Mouse (Mus musculus) erythroid progenitor cell, adult 5-6 weeks (primary cell): Measurements from ENCODE around the gene Tor2a. TPM values are rescaled to one million over a fixed set of nuclear protein-coding genes. Genes with fewer than 3 reads are reported as not detected.

ENCODE experiments used
- ATAC-seq: replicated peaks from 2 replicates; pipeline ENCODE4 v1.8.0; 2016; ENCODE audit warnings: moderate number of reproducible peaks, mild to moderate bottlenecking, moderate TSS enrichment, inconsistent platforms; ENCODE audit not compliant: poor library complexity, low FRiP score, severe bottlenecking
- total RNA-seq, 2 experiments: library from RNA; stranded (forward) in 1 of 2; stranded (reverse) in 1 of 2; fragments of 150-400 nt in 1 of 2; fragments of 186-747, 209-891 nt in 1 of 2; gene quantifications; 2 replicates each; pipeline versions ENCODE4 v1.2.3 to v1.2.4; 2015 to 2017; ENCODE audit warnings: low replicate concordance in 2 of 2

Tor2a gene
- total RNA-seq, 2 experiments from 2014 or later = 0.91 to 4.2 TPM

- no peak for ATAC-seq
Measured at GRCm38 (mm10) chr2:32791297-32791696, 34.3 kb downstream of the Tor2a start.

- ATAC-seq = no peak
Measured at GRCm38 (mm10) chr2:32795748-32796418, 38.8 kb downstream of the Tor2a start.

- no peak for ATAC-seq
Measured at GRCm38 (mm10) chr2:32798251-32798962, 41.4 kb downstream of the Tor2a start.

GRCm38 (mm10) chr2:32808816-32809566 lies 52.0 kb downstream of the Tor2a start:
- ATAC-seq = no peak

Other genes with a start within 250 kb of the Tor2a start
- gene Fam102a, start 221.9 kb upstream of the Tor2a start, total RNA-seq (2015; ENCODE audit: low replicate concordance) = 3.6 and 12.6 TPM in 2 replicates
- gene Fam102a, start 221.9 kb upstream of the Tor2a start, total RNA-seq (2017; ENCODE audit: low replicate concordance) = 0.77 and 3.0 TPM in 2 replicates
- gene Dpm2, start 186.4 kb upstream of the Tor2a start, total RNA-seq (2015; ENCODE audit: low replicate concordance) = 33.9 and 45.3 TPM in 2 replicates
- 11.8 and 21.1 TPM in 2 replicates for gene Dpm2, start 186.4 kb upstream of the Tor2a start, total RNA-seq (2017; ENCODE audit: low replicate concordance)
- gene Pip5kl1, start 182.4 kb upstream of the Tor2a start, total RNA-seq (2015; ENCODE audit: low replicate concordance) = not detected in 2 replicates
- gene Pip5kl1, start 182.4 kb upstream of the Tor2a start, total RNA-seq (2017; ENCODE audit: low replicate concordance) = not detected in 2 replicates
- gene 9430097D07Rik, start 181.6 kb upstream of the Tor2a start, total RNA-seq (2015; ENCODE audit: low replicate concordance) = not detected in 2 replicates
- 0.90 TPM in 1 of 2 replicates, not detected in the other for gene 9430097D07Rik, start 181.6 kb upstream of the Tor2a start, total RNA-seq (2017; ENCODE audit: low replicate concordance)
- 2.9 and 3.8 TPM in 2 replicates for gene St6galnac4, start 170.1 kb upstream of the Tor2a start, total RNA-seq (2015; ENCODE audit: low replicate concordance)
- 2.3 and 2.4 TPM in 2 replicates for gene St6galnac4, start 170.1 kb upstream of the Tor2a start, total RNA-seq (2017; ENCODE audit: low replicate concordance)
- gene St6galnac6, start 157.5 kb upstream of the Tor2a start, total RNA-seq (2015; ENCODE audit: low replicate concordance) = not detected in 2 replicates
- gene St6galnac6, start 157.5 kb upstream of the Tor2a start, total RNA-seq (2017; ENCODE audit: low replicate concordance) = 0.64 and 3.9 TPM in 2 replicates
- 0.84 TPM in 1 of 2 replicates, not detected in the other for gene Ak1, start 135.5 kb upstream of the Tor2a start, total RNA-seq (2015; ENCODE audit: low replicate concordance)
- not detected in 2 replicates for gene Ak1, start 135.5 kb upstream of the Tor2a start, total RNA-seq (2017; ENCODE audit: low replicate concordance)
- 5.4 and 15.5 TPM in 2 replicates for gene Eng, start 110.6 kb upstream of the Tor2a start, total RNA-seq (2015; ENCODE audit: low replicate concordance)
- 0.64 and 1.4 TPM in 2 replicates for gene Eng, start 110.6 kb upstream of the Tor2a start, total RNA-seq (2017; ENCODE audit: low replicate concordance)
- gene Fpgs, start 53.1 kb upstream of the Tor2a start, total RNA-seq (2015; ENCODE audit: low replicate concordance) = not detected in 2 replicates
- 1.5 and 3.7 TPM in 2 replicates for gene Fpgs, start 53.1 kb upstream of the Tor2a start, total RNA-seq (2017; ENCODE audit: low replicate concordance)
- gene Cdk9, start 44.2 kb upstream of the Tor2a start, total RNA-seq (2015; ENCODE audit: low replicate concordance) = 17.2 and 33.9 TPM in 2 replicates
- gene Cdk9, start 44.2 kb upstream of the Tor2a start, total RNA-seq (2017; ENCODE audit: low replicate concordance) = 26.2 and 29.3 TPM in 2 replicates
- gene Sh2d3c, start 36.2 kb upstream of the Tor2a start, total RNA-seq (2015; ENCODE audit: low replicate concordance) = 8.6 and 10.5 TPM in 2 replicates
- gene Sh2d3c, start 36.2 kb upstream of the Tor2a start, total RNA-seq (2017; ENCODE audit: low replicate concordance) = 1.5 and 3.3 TPM in 2 replicates
- gene 6330409D20Rik, start 16.2 kb upstream of the Tor2a start, total RNA-seq (2015; ENCODE audit: low replicate concordance) = not detected in 2 replicates
- not detected in 2 replicates for gene 6330409D20Rik, start 16.2 kb upstream of the Tor2a start, total RNA-seq (2017; ENCODE audit: low replicate concordance)
- gene Ttc16, start 18.4 kb downstream of the Tor2a start, total RNA-seq (2015; ENCODE audit: low replicate concordance) = 1.3 TPM in 1 of 2 replicates, not detected in the other
- not detected in 2 replicates for gene Ttc16, start 18.4 kb downstream of the Tor2a start, total RNA-seq (2017; ENCODE audit: low replicate concordance)
- gene Ptrh1, start 18.6 kb downstream of the Tor2a start, total RNA-seq (2015; ENCODE audit: low replicate concordance) = 2.2 TPM in 1 of 2 replicates, not detected in the other
- 11.3 TPM in 1 of 2 replicates, not detected in the other for gene Ptrh1, start 18.6 kb downstream of the Tor2a start, total RNA-seq (2017; ENCODE audit: low replicate concordance)
- not detected in 2 replicates for gene Cfap157, start 27.2 kb downstream of the Tor2a start, total RNA-seq (2015; ENCODE audit: low replicate concordance)
- not detected in 2 replicates for gene Cfap157, start 27.2 kb downstream of the Tor2a start, total RNA-seq (2017; ENCODE audit: low replicate concordance)
- gene Stxbp1, start 90.0 kb downstream of the Tor2a start, total RNA-seq (2015; ENCODE audit: low replicate concordance) = 0.84 and 1.4 TPM in 2 replicates
- 0.61 and 4.0 TPM in 2 replicates for gene Stxbp1, start 90.0 kb downstream of the Tor2a start, total RNA-seq (2017; ENCODE audit: low replicate concordance)
- 2.2 and 8.8 TPM in 2 replicates for gene Fam129b, start 118.9 kb downstream of the Tor2a start, total RNA-seq (2015; ENCODE audit: low replicate concordance)
- gene Fam129b, start 118.9 kb downstream of the Tor2a start, total RNA-seq (2017; ENCODE audit: low replicate concordance) = 5.0 and 11.5 TPM in 2 replicates
- 414 and 420 TPM in 2 replicates for gene Rpl12, start 204.3 kb downstream of the Tor2a start, total RNA-seq (2015; ENCODE audit: low replicate concordance)
- 266 and 285 TPM in 2 replicates for gene Rpl12, start 204.3 kb downstream of the Tor2a start, total RNA-seq (2017; ENCODE audit: low replicate concordance)
- gene Lrsam1, start 204.4 kb downstream of the Tor2a start, total RNA-seq (2015; ENCODE audit: low replicate concordance) = 3.8 TPM in 1 of 2 replicates, not detected in the other
- 0.30 and 1.0 TPM in 2 replicates for gene Lrsam1, start 204.4 kb downstream of the Tor2a start, total RNA-seq (2017; ENCODE audit: low replicate concordance)
- 1.3 and 2.2 TPM in 2 replicates for gene Slc2a8, start 224.8 kb downstream of the Tor2a start, total RNA-seq (2015; ENCODE audit: low replicate concordance)
- gene Slc2a8, start 224.8 kb downstream of the Tor2a start, total RNA-seq (2017; ENCODE audit: low replicate concordance) = 1.0 and 2.0 TPM in 2 replicates